ENCODE assay signal across 16 mouse cellular contexts in genomic region chrX:167330399-167330798, GRCm38 (mm10). TPM values are rescaled to one million over a fixed set of nuclear protein-coding genes. Genes with fewer than 3 reads are reported as not detected.
DNase-seq lines count a peak whose midpoint lies in the region; ATAC-seq and TF ChIP-seq lines count a peak whose summit lies in the region.
"Had no signal": no experiment of that assay in that cellular context is flagged by ENCODE, and none has a peak within 500 bp of the region (broad histone marks: within the 10 kb centered on the region; RNA-seq: fewer than 3 reads in every experiment).

Gene Tlr7, minus strand, starts transcription at chrX:167330558.

- no peaks in the 10 kb centered on the region for H3K4me1 ChIP-seq in hindbrain, embryonic 10.5 days (replicated peaks)
- H3K4me1 ChIP-seq in kidney, embryonic 16.5 days (ENCODE audit: insufficient read depth, low read length), result 0 out of 2 replicates have a peak, but pooled peaks cover 6% of the 10 kb centered on the region
- H3K4me1 ChIP-seq: heart, embryonic 13.5 days; hindbrain, embryonic 12.5 days; limb, embryonic 10.5 days had no signal

- no peaks in the 10 kb centered on the region for H3K9me3 ChIP-seq in hindbrain, embryonic 10.5 days
- no peaks in the 10 kb centered on the region for H3K9me3 ChIP-seq in kidney, embryonic 16.5 days (ENCODE audit: low read length)
- H3K9me3 ChIP-seq: heart, embryonic 13.5 days; hindbrain, embryonic 12.5 days; limb, embryonic 10.5 days had no signal

- H3K36me3 ChIP-seq in hindbrain, embryonic 10.5 days, result no peaks in the 10 kb centered on the region
- no peaks in the 10 kb centered on the region for H3K36me3 ChIP-seq in kidney, embryonic 16.5 days (ENCODE audit: insufficient read depth, low read length)
- H3K36me3 ChIP-seq: heart, embryonic 13.5 days; hindbrain, embryonic 12.5 days; limb, embryonic 10.5 days had no signal

- TF ChIP-seq CTCF in left cerebral cortex, adult 2 months (IDR thresholded peaks at IDR 0.05), result no peak

- 84% methylated on average over 6 of the region's 6 CpGs for WGBS in hindbrain, embryonic 10.5 days
- 82% methylated on average over 6 of the region's 6 CpGs for WGBS in kidney, embryonic 16.5 days

- intact Hi-C loops in left cerebral cortex, adult 2 months (cut with DNase I), result no loop called here
- intact Hi-C loops in left cerebral cortex, postnatal 14 days (cut with DNase I), result no loop called here

- no peak within 1 kb of the TSS for H3K9ac ChIP-seq in kidney, embryonic 16.5 days (replicated peaks; ENCODE audit: low read length)
- H3K9ac ChIP-seq: heart, embryonic 13.5 days; hindbrain, embryonic 12.5 days had no signal

- H3K4me2 ChIP-seq in kidney, embryonic 16.5 days (replicated peaks; ENCODE audit: low read depth, low read length), result no peak within 1 kb of the TSS
- H3K4me2 ChIP-seq: heart, embryonic 13.5 days; hindbrain, embryonic 12.5 days had no signal

- no peak for DNase-seq in left cerebral cortex, adult 2 months (ENCODE audit: extremely low spot score in 1 of 2, low spot score in 2 of 2)
- no peak for DNase-seq in left cerebral cortex, postnatal 14 days (ENCODE audit: low spot score in 2 of 2)
- DNase-seq in CD8-positive naive resting alpha-beta T cell, adult 2 months (ENCODE audit: low read depth in 2 of 2, low spot score in 2 of 2), result peak; percentile 2 to 12
- DNase-seq in induced T-regulatory cell, adult 2 months (ENCODE audit: low read depth), result peak; percentile 44
- DNase-seq in thymus, postnatal 0 days (ENCODE audit: low spot score), result peak; percentile 28
- DNase-seq in hindbrain, embryonic 10.5 days (ENCODE audit: low spot score), result no peak
- DNase-seq in gastrocnemius, adult 8-10 months (ENCODE audit: low spot score in 2 of 2), result no peak
- DNase-seq: adrenal gland, postnatal 10 days; cerebellum, adult 11 months; kidney, adult 2 months; right cerebral cortex, postnatal 4 days had no signal

- 0 out of 2 replicates have a peak within 1 kb of the TSS, but pooled peaks have one; percentile 9 for H3K4me3 ChIP-seq in left cerebral cortex, adult 2 months
- no peak within 1 kb of the TSS for H3K4me3 ChIP-seq in hindbrain, embryonic 10.5 days
- H3K4me3 ChIP-seq in kidney, embryonic 16.5 days (ENCODE audit: low read length), result no peak within 1 kb of the TSS
- H3K4me3 ChIP-seq: heart, embryonic 13.5 days; hindbrain, embryonic 12.5 days; limb, embryonic 10.5 days; myocyte had no signal

- no peak for ATAC-seq in kidney, embryonic 16.5 days (ENCODE audit: low FRiP score, low TSS enrichment)

- H3K27ac ChIP-seq in left cerebral cortex, adult 2 months, result peak within 1 kb of the TSS; percentile 66
- H3K27ac ChIP-seq in hindbrain, embryonic 10.5 days, result no peak within 1 kb of the TSS
- no peak within 1 kb of the TSS for H3K27ac ChIP-seq in kidney, embryonic 16.5 days (ENCODE audit: low read length)
- H3K27ac ChIP-seq: heart, embryonic 13.5 days; hindbrain, embryonic 12.5 days; limb, embryonic 10.5 days had no signal

- H3K27me3 ChIP-seq in hindbrain, embryonic 10.5 days (ENCODE audit: insufficient read depth, poor library complexity, severe bottlenecking), result peaks cover 53% of the 10 kb centered on the region
- peaks cover 15% of the 10 kb centered on the region for H3K27me3 ChIP-seq in kidney, embryonic 16.5 days (ENCODE audit: insufficient read depth, low read length)
- H3K27me3 ChIP-seq: heart, embryonic 13.5 days had no signal

RNA-seq across cellular contexts. Expression of gene Tlr7, which starts in this region (rescaled TPM):
- total RNA-seq in left cerebral cortex, adult 2 months (2021), result 1 to 10 TPM; 2.8 to 4.0 TPM
- total RNA-seq in left cerebral cortex, postnatal 14 days (2021), result 1 to 10 TPM; 3.0 to 4.3 TPM
- 1.5 and 2.0 TPM in 2 replicates for polyA plus RNA-seq in thymus, postnatal 0 days (2015; fragmentation: Nextera tagmentation; extraction: Ambion mirVana)
- polyA plus RNA-seq in hindbrain, embryonic 10.5 days (2016; fragmentation: Nextera tagmentation; extraction: Ambion mirVana), result 0.24 and 0.47 TPM in 2 replicates
- total RNA-seq in gastrocnemius, adult 8-10 months (2022), result under 1 TPM; 0.27 to 0.92 (median 0.56) TPM
- 0.37 and 0.65 TPM in 2 replicates for polyA plus RNA-seq in kidney, embryonic 16.5 days (2015; fragmentation: Nextera tagmentation; extraction: Ambion mirVana)
- polyA plus RNA-seq: myocyte had no signal

Comparison
In these comparisons a context has a peak if more than half of its experiments do, and no peak if none do; other contexts are left out.
1. DNase-seq: peak in CD8-positive naive resting alpha-beta T cell, adult 2 months (2 of 2), induced T-regulatory cell, adult 2 months (single experiment) and thymus, postnatal 0 days (single experiment); none in left cerebral cortex, adult 2 months (0 of 2), left cerebral cortex, postnatal 14 days (0 of 2), hindbrain, embryonic 10.5 days (single experiment) and gastrocnemius, adult 8-10 months (0 of 2).